Mouse (Mus musculus) lung, postnatal 14 days (tissue): ENCODE data around the gene Nicn1.
"Not testable (repeated sequence)": the region's sequence is repeated elsewhere in the genome, so short reads cannot be mapped to it uniquely, and the experiment has no call there.

Experiments
- DNase-seq: peaks from one replicate; pipeline ENCODE4 v3.0.0; 2021

Gene Nicn1

GRCm38 (mm10) chr9:108280071-108280828, 10.0 kb upstream of the Nicn1 start:
- peak; percentile 73 for DNase-seq

- peak; percentile 87 for DNase-seq
Observed at GRCm38 (mm10) chr9:108284410-108284809, 5.8 kb upstream of the Nicn1 start.

- not testable (repeated sequence) for DNase-seq
Observed at GRCm38 (mm10) chr9:108287526-108288238, 2.5 kb upstream of the Nicn1 start.

GRCm38 (mm10) chr9:108289347-108289746, 882 bp upstream of the Nicn1 start:
- no peak for DNase-seq

- DNase-seq = no peak
Observed at GRCm38 (mm10) chr9:108290773-108291172, 544 bp downstream of the Nicn1 start.

GRCm38 (mm10) chr9:108296453-108297355, 6.5 kb downstream of the Nicn1 start, which contains the start of gene Amt:
Gene Amt, plus strand, starts transcription at chr9:108296853.
- no peak for DNase-seq

- DNase-seq = peak; percentile 14
Observed at GRCm38 (mm10) chr9:108301853-108302252, 11.6 kb downstream of the Nicn1 start.

- DNase-seq = no peak
Observed at GRCm38 (mm10) chr9:108304716-108305115, 14.5 kb downstream of the Nicn1 start.

GRCm38 (mm10) chr9:108305170-108305569, 14.9 kb downstream of the Nicn1 start:
- peak; percentile 15 for DNase-seq

- DNase-seq = peak; percentile 97
Observed at GRCm38 (mm10) chr9:108305629-108306520, 15.6 kb downstream of the Nicn1 start, which contains the start of the genes Rhoa and Tcta. Gene Rhoa, plus strand, starts transcription at chr9:108306129. Gene Tcta, minus strand, starts transcription at chr9:108306160.

GRCm38 (mm10) chr9:108306571-108306980, 16.3 kb downstream of the Nicn1 start:
- peak; percentile 88 for DNase-seq

- no peak for DNase-seq
Observed at GRCm38 (mm10) chr9:108307021-108307807, 17.0 kb downstream of the Nicn1 start.

- DNase-seq = no peak
Observed at GRCm38 (mm10) chr9:108308141-108308540, 17.9 kb downstream of the Nicn1 start.

- DNase-seq = peak; percentile 23
Observed at GRCm38 (mm10) chr9:108317572-108317971, 27.3 kb downstream of the Nicn1 start.

- no peak for DNase-seq
Observed at GRCm38 (mm10) chr9:108318462-108318861, 28.2 kb downstream of the Nicn1 start.

GRCm38 (mm10) chr9:108322054-108322453, 31.8 kb downstream of the Nicn1 start:
- not testable (repeated sequence) for DNase-seq

- DNase-seq = no peak
Observed at GRCm38 (mm10) chr9:108324784-108325183, 34.6 kb downstream of the Nicn1 start.

- no peak for DNase-seq
Observed at GRCm38 (mm10) chr9:108325811-108326210, 35.6 kb downstream of the Nicn1 start.

GRCm38 (mm10) chr9:108337848-108338550, 47.8 kb downstream of the Nicn1 start:
- DNase-seq = no peak

GRCm38 (mm10) chr9:108338551-108338885, 48.3 kb downstream of the Nicn1 start:
- no peak for DNase-seq
